Mouse (Mus musculus) embryonic facial prominence, embryonic 12.5 days (tissue): ENCODE results near the gene Tradd. TPM values are rescaled to one million over a fixed set of nuclear protein-coding genes. Genes with fewer than 3 reads are reported as not detected.

Experiments used
- ATAC-seq: fragments of 200-750 bp; cut with Nextera tagmentation; 2 replicates; pipeline ENCODE4 v1.8.0; 2017; ENCODE audit not compliant: insufficient number of reproducible peaks, insufficient read depth, low FRiP score, low TSS enrichment
- H3K27ac ChIP-seq: fragments of 300-500 bp; sonication (generic); 2 replicates; pipeline ENCODE4 v1.5.1; 2016; ENCODE audit warnings: mild to moderate bottlenecking
- H3K27me3 ChIP-seq: fragments of 300-500 bp; sonication (generic); 2 replicates; pipeline ENCODE4 v1.6.1; 2016; ENCODE audit warnings: mild to moderate bottlenecking, moderate library complexity
- H3K36me3 ChIP-seq: fragments of 300-500 bp; sonication (generic); 2 replicates; pipeline ENCODE4 v1.6.1; 2016; ENCODE audit warnings: mild to moderate bottlenecking
- H3K4me1 ChIP-seq: fragments of 300-500 bp; sonication (generic); 2 replicates; pipeline ENCODE4 v1.6.1; 2016
- H3K4me2 ChIP-seq: fragments of 300-500 bp; sonication (generic); replicated peaks from 2 replicates; pipeline ENCODE4 v1.6.1; 2016; ENCODE audit warnings: mild to moderate bottlenecking, moderate library complexity
- H3K4me3 ChIP-seq: fragments of 300-500 bp; sonication (generic); 2 replicates; pipeline ENCODE4 v1.5.1; 2016; ENCODE audit warnings: mild to moderate bottlenecking
- H3K9ac ChIP-seq: fragments of 300-500 bp; sonication (generic); 2 replicates; pipeline ENCODE4 v1.6.1; 2016; ENCODE audit warnings: mild to moderate bottlenecking, moderate library complexity
- H3K9me3 ChIP-seq: fragments of 300-500 bp; sonication (generic); 2 replicates; pipeline ENCODE4 v1.6.1; 2016; ENCODE audit warnings: mild to moderate bottlenecking, moderate library complexity
- WGBS: fragments of 180-500 bp; shearing (Covaris S2); methylation state at CpG from one replicate; pipeline ENCODE4 v1.1.7; 2016; 5-methylcytosine and 5-hydroxymethylcytosine counted together
- polyA plus RNA-seq: library from polyadenylated mRNA; unstranded; fragments of >200 nt; fragmentation: Nextera tagmentation; extraction: Ambion mirVana; gene quantifications from 2 replicates; pipeline ENCODE4 v1.2.1, GENCODE M21; 2016

The Tradd gene
- polyA plus RNA-seq, 1 experiment from 2014 or later, result 17.4 TPM

- peaks cover 28% of the 10 kb centered on the region for H3K36me3 ChIP-seq
- 87% methylated on average over 12 of the region's 12 CpGs for WGBS
These were observed 17.4 kb upstream of the Tradd start for GRCm38 (mm10) chr8:105281821-105282220.

GRCm38 (mm10) chr8:105280567-105280966 lies 16.2 kb upstream of the Tradd start:
- H3K27me3 ChIP-seq, result peaks cover 52% of the 10 kb centered on the region
- H3K36me3 ChIP-seq, result peaks cover 27% of the 10 kb centered on the region
- WGBS, result 63% methylated on average over 3 of the region's 3 CpGs

More at GRCm38 (mm10) chr8:105281821-105282220, 17.4 kb upstream of the Tradd start:
- H3K4me2 ChIP-seq, result no peak overlapping the region
- H3K9ac ChIP-seq, result no peak overlapping the region
- no peak overlapping the region for H3K27ac ChIP-seq
- ATAC-seq, result no peak
- H3K27me3 ChIP-seq, result peaks cover 39% of the 10 kb centered on the region
- H3K4me1 ChIP-seq, result peaks cover 6% of the 10 kb centered on the region
- no peak overlapping the region for H3K4me3 ChIP-seq
- no peaks in the 10 kb centered on the region for H3K9me3 ChIP-seq

GRCm38 (mm10) chr8:105278911-105279334 lies 14.5 kb upstream of the Tradd start:
- H3K9ac ChIP-seq, result no peak overlapping the region; the same call in 1 of the 2 replicates
- no peaks in the 10 kb centered on the region for H3K9me3 ChIP-seq
- peak overlapping the region; percentile 39 for H3K4me2 ChIP-seq
- peaks cover 16% of the 10 kb centered on the region for H3K4me1 ChIP-seq
- H3K27me3 ChIP-seq, result peaks cover 68% of the 10 kb centered on the region
- H3K27ac ChIP-seq, result no peak overlapping the region
- peaks cover 19% of the 10 kb centered on the region; the same call in 1 of the 2 replicates for H3K36me3 ChIP-seq
- 3% methylated on average over 28 of the region's 28 CpGs for WGBS
- no peak for ATAC-seq
- H3K4me3 ChIP-seq, result peak overlapping the region; percentile 6; the same call in 1 of the 2 replicates

More at GRCm38 (mm10) chr8:105280567-105280966, 16.2 kb upstream of the Tradd start:
- no peak for ATAC-seq
- Histone ChIP-seq H3K4me1 (peaks cover 16% of the 10 kb centered on the region), H3K9me3 (no peaks in the 10 kb centered on the region), H3K9ac (no peak overlapping the region), H3K27ac (no peak overlapping the region), H3K4me3 (no peak overlapping the region), H3K4me2 (no peak overlapping the region)

- Histone ChIP-seq H3K27ac (no peak overlapping the region), H3K4me1 (peaks cover 16% of the 10 kb centered on the region), H3K4me3 (peak overlapping the region; percentile 40), H3K27me3 (peaks cover 93% of the 10 kb centered on the region), H3K4me2 (peak overlapping the region; percentile 61), H3K36me3 (peaks cover 4% of the 10 kb centered on the region; the same call in 1 of the 2 replicates), H3K9ac (peak overlapping the region; percentile 42; the same call in 1 of the 2 replicates), H3K9me3 (no peaks in the 10 kb centered on the region)
- 3% methylated on average over 30 of the region's 30 CpGs for WGBS
- peak; percentile 42 for ATAC-seq
These were observed 12.1 kb upstream of the Tradd start for GRCm38 (mm10) chr8:105276292-105277120.

- Histone ChIP-seq H3K9ac (peak within 1 kb of the TSS; percentile 42; the same call in 1 of the 2 replicates), H3K4me3 (peak within 1 kb of the TSS; percentile 40), H3K4me2 (peak within 1 kb of the TSS; percentile 61), H3K4me1 (peaks cover 17% of the 10 kb centered on the region), H3K27ac (no peak within 1 kb of the TSS), H3K27me3 (peaks cover 99% of the 10 kb centered on the region), H3K36me3 (0 out of 2 replicates have a peak, but pooled peaks cover 3% of the 10 kb centered on the region), H3K9me3 (no peaks in the 10 kb centered on the region)
- ATAC-seq, result no peak
- WGBS, result 7% methylated on average over 10 of the region's 10 CpGs
These were observed 11.4 kb upstream of the Tradd start, which contains the start of gene Nol3 for GRCm38 (mm10) chr8:105275840-105276239. TSS of gene Nol3 (plus strand) at chr8:105276140.

- Histone ChIP-seq H3K36me3 (no peaks in the 10 kb centered on the region), H3K4me3 (0 out of 2 replicates have a peak overlapping the region, but pooled peaks have one; percentile 40), H3K4me2 (peak overlapping the region; percentile 61), H3K27me3 (peaks cover 100% of the 10 kb centered on the region), H3K27ac (no peak overlapping the region), H3K4me1 (peaks cover 22% of the 10 kb centered on the region), H3K9ac (0 out of 2 replicates have a peak overlapping the region, but pooled peaks have one; percentile 19), H3K9me3 (no peaks in the 10 kb centered on the region)
- WGBS, result 10% methylated on average over 11 of the region's 11 CpGs
- no peak for ATAC-seq
These were observed 11.0 kb upstream of the Tradd start for GRCm38 (mm10) chr8:105275387-105275786.

- Histone ChIP-seq H3K4me3 (peak overlapping the region; percentile 12; the same call in 1 of the 2 replicates), H3K9me3 (peaks cover 5% of the 10 kb centered on the region; the same call in 1 of the 2 replicates), H3K27me3 (peaks cover 100% of the 10 kb centered on the region), H3K36me3 (no peaks in the 10 kb centered on the region), H3K4me2 (0 out of 2 replicates have a peak overlapping the region, but pooled peaks have one; percentile 7), H3K27ac (no peak overlapping the region), H3K9ac (no peak overlapping the region), H3K4me1 (peaks cover 29% of the 10 kb centered on the region)
- WGBS, result 2% methylated on average over 11 of the region's 11 CpGs
- no peak for ATAC-seq
These were observed 6.4 kb upstream of the Tradd start for GRCm38 (mm10) chr8:105270916-105271186.

GRCm38 (mm10) chr8:105270101-105270915 lies 5.9 kb upstream of the Tradd start:
- H3K36me3 ChIP-seq, result no peaks in the 10 kb centered on the region
- H3K4me1 ChIP-seq, result peaks cover 28% of the 10 kb centered on the region
- WGBS, result 3% methylated on average over 39 of the region's 39 CpGs
- H3K4me3 ChIP-seq, result peak overlapping the region; percentile 42
- H3K27ac ChIP-seq, result no peak overlapping the region
- H3K27me3 ChIP-seq, result peaks cover 100% of the 10 kb centered on the region
- H3K9ac ChIP-seq, result no peak overlapping the region
- peak overlapping the region; percentile 83 for H3K4me2 ChIP-seq
- no peak for ATAC-seq
- peaks cover 5% of the 10 kb centered on the region; the same call in 1 of the 2 replicates for H3K9me3 ChIP-seq

- H3K4me1 ChIP-seq, result peaks cover 32% of the 10 kb centered on the region
- H3K9me3 ChIP-seq, result peaks cover 5% of the 10 kb centered on the region; the same call in 1 of the 2 replicates
- ATAC-seq, result no peak
- H3K27me3 ChIP-seq, result peaks cover 99% of the 10 kb centered on the region
- peak within 1 kb of the TSS; percentile 54 for H3K9ac ChIP-seq
- peak within 1 kb of the TSS; percentile 42 for H3K4me3 ChIP-seq
- H3K36me3 ChIP-seq, result no peaks in the 10 kb centered on the region
- WGBS, result 1% methylated on average over 42 of the region's 42 CpGs
- H3K27ac ChIP-seq, result no peak within 1 kb of the TSS
- peak within 1 kb of the TSS; percentile 83 for H3K4me2 ChIP-seq
These were observed 5.1 kb upstream of the Tradd start, which contains the start of gene Hsf4 for GRCm38 (mm10) chr8:105269461-105269947. TSS of gene Hsf4 (plus strand) at chr8:105269801.

- Histone ChIP-seq H3K9me3 (peaks cover 5% of the 10 kb centered on the region; the same call in 1 of the 2 replicates), H3K27me3 (peaks cover 99% of the 10 kb centered on the region), H3K36me3 (no peaks in the 10 kb centered on the region), H3K27ac (no peak overlapping the region), H3K9ac (0 out of 2 replicates have a peak overlapping the region, but pooled peaks have one; percentile 54), H3K4me2 (peak overlapping the region; percentile 83), H3K4me3 (peak overlapping the region; percentile 42), H3K4me1 (peaks cover 32% of the 10 kb centered on the region)
- ATAC-seq, result no peak
- WGBS, result under 1% methylated on average over 10 of the region's 10 CpGs
These were observed 4.7 kb upstream of the Tradd start for GRCm38 (mm10) chr8:105269075-105269458.
